Mouse (Mus musculus): ENCODE measurements around the gene Armc5.

Gene Armc5

GRCm38 (mm10) chr7:128288923-128289544, 51.9 kb downstream of the Armc5 start:
- DNase-seq (ENCODE audit: low read depth, low spot score): no peak
